Mouse (Mus musculus) myocyte (in vitro differentiated cells): ENCODE measurements around the gene Hjurp.

Source experiments
- MYOG ChIP-seq, 3 experiments: IDR thresholded peaks; one replicate each; pipeline ENCODE4 v1.6.1; 2011; ENCODE audit warnings: control low read depth in 2 of 3, low read depth in 2 of 3, mild to moderate bottlenecking in 2 of 3; ENCODE audit not compliant: insufficient read length in 2 of 3, control insufficient read depth in 1 of 3, insufficient read depth in 1 of 3
- POLR2A ChIP-seq: IDR thresholded peaks from one replicate; pipeline ENCODE4 v1.6.1; 2011; ENCODE audit warnings: low read depth, mild to moderate bottlenecking, control low read depth, moderate library complexity; ENCODE audit not compliant: insufficient read length
- SRF ChIP-seq: IDR thresholded peaks from one replicate; pipeline ENCODE4 v1.6.1; 2011; ENCODE audit warnings: low read depth; ENCODE audit not compliant: control insufficient read depth, insufficient read length

DNA sequence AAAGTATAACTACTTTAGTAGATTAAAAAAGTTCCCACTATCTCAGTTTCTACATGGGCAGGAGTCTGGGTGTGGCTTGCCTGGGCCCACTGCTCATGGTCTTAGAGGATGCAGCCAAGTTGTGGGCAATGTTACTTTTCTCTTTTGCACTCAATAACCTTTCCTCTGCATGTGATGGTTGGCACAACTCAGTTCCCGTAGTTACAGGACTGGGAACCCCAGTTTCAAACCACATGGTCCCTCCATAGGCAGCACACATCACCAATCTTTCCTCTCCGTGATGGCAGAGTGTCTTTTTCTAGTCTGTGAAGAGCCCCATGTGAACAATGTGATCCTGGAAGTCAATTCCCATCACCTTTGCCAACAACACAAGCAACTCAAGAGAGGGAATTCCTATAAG lies 50.0 kb downstream of the Hjurp start:
- TF ChIP-seq POLR2A, result no peak
- TF ChIP-seq SRF, result no peak
- no peak for TF ChIP-seq MYOG (IDR thresholded peaks at IDR 0.05; ENCODE audit: control insufficient read depth in 1 of 3, insufficient read depth in 1 of 3, insufficient read length in 2 of 3, low read depth in 2 of 3)
